Mouse (Mus musculus) midbrain, embryonic 14.5 days (tissue): ENCODE measurements around the gene Arsa. TPM values are rescaled to one million over a fixed set of nuclear protein-coding genes. Genes with fewer than 3 reads are reported as not detected.

ENCODE experiments used
- ATAC-seq: fragments of 200-750 bp; cut with Nextera tagmentation; 2 replicates; pipeline ENCODE4 v1.8.0; 2017; ENCODE audit warnings: moderate number of reproducible peaks, moderate library complexity; ENCODE audit not compliant: low FRiP score, low TSS enrichment
- DNase-seq: peaks from one replicate; pipeline ENCODE4 v3.0.0-alpha.2; 2015
- H3K27ac ChIP-seq: fragments of 300-500 bp; sonication (generic); replicated peaks from 2 replicates; pipeline ENCODE4 v1.5.1; 2014; ENCODE audit warnings: mild to moderate bottlenecking, low read depth, low read length, moderate library complexity
- H3K27me3 ChIP-seq: fragments of 300-500 bp; sonication (generic); 2 replicates; pipeline ENCODE4 v1.6.1; 2014; ENCODE audit warnings: low read length, control low read depth, mixed read lengths; ENCODE audit not compliant: control insufficient read depth, insufficient read depth
- H3K36me3 ChIP-seq: fragments of 300-500 bp; sonication (generic); 2 replicates; pipeline ENCODE4 v1.6.1; 2014; ENCODE audit warnings: low read length, control low read depth; ENCODE audit not compliant: control insufficient read depth, insufficient read depth
- H3K4me1 ChIP-seq: fragments of 300-500 bp; sonication (generic); 2 replicates; pipeline ENCODE4 v1.6.1; 2014; ENCODE audit warnings: mild to moderate bottlenecking, antibody characterized with exemption, low read length, control low read depth; ENCODE audit not compliant: control insufficient read depth, insufficient read depth
- H3K4me2 ChIP-seq: fragments of 300-500 bp; sonication (generic); 2 replicates; pipeline ENCODE4 v1.6.1; 2014; ENCODE audit warnings: mild to moderate bottlenecking, low read length, moderate library complexity
- H3K4me3 ChIP-seq: fragments of 300-500 bp; sonication (generic); replicated peaks from 2 replicates; pipeline ENCODE4 v1.5.1; 2014; ENCODE audit warnings: low read depth, low read length
- H3K9ac ChIP-seq: fragments of 300-500 bp; sonication (generic); replicated peaks from 2 replicates; pipeline ENCODE4 v1.6.1; 2014; ENCODE audit warnings: mild to moderate bottlenecking, low read length, moderate library complexity
- H3K9me3 ChIP-seq: fragments of 300-500 bp; sonication (generic); 2 replicates; pipeline ENCODE4 v1.6.1; 2016; ENCODE audit warnings: low read length, control low read depth, mixed read lengths; ENCODE audit not compliant: control insufficient read depth
- WGBS: fragments of 180-500 bp; shearing (Covaris S2); extraction: QIAGEN DNeasy Blood & Tissue Kit; methylation state at CpG from one replicate; pipeline ENCODE4 v1.1.7; 2014; 5-methylcytosine and 5-hydroxymethylcytosine counted together
- polyA plus RNA-seq: library from polyadenylated mRNA; unstranded; fragments of >200 nt; fragmentation: Nextera tagmentation; extraction: Ambion mirVana; gene quantifications from 2 replicates; pipeline ENCODE4 v1.2.1, GENCODE M21; 2014

Arsa gene
- polyA plus RNA-seq, 1 experiment from 2014 or later, result 16.0 TPM

GRCm38 (mm10) chr15:89521951-89522350, 44.7 kb upstream of the Arsa start:
- DNase-seq (no peak), ATAC-seq (no peak)

DNA sequence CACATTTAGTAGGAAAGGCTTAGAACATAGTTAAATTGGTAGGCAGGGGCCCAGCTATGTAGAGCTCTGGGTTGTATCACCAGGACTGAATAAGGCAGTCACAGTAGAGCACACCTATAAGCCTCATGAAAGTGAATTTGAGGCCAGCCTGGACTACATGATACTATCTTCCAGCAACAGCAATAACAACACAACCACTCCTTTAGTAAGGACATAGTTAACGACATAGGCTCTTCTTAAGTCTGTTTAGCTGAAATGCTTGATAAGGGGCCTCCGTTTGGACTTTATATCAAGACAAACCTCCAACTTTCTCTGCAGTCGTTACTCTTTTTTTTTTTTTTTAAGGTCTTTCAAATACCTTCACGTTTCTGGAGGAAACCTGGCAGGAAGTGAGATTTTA, 35.5 kb upstream of the Arsa start:
- no peak overlapping the region for H3K27ac ChIP-seq
- no peak for DNase-seq
- peaks cover 3% of the 10 kb centered on the region for H3K36me3 ChIP-seq
- H3K4me1 ChIP-seq, result no peaks in the 10 kb centered on the region
- no peak overlapping the region for H3K4me3 ChIP-seq
- H3K27me3 ChIP-seq, result no peaks in the 10 kb centered on the region
- no peak for ATAC-seq
- WGBS, result 90% methylated on average over 4 of the region's 4 CpGs
- no peak overlapping the region for H3K4me2 ChIP-seq
- no peaks in the 10 kb centered on the region for H3K9me3 ChIP-seq
- no peak overlapping the region for H3K9ac ChIP-seq

More at GRCm38 (mm10) chr15:89521951-89522350, 44.7 kb upstream of the Arsa start:
- no peak overlapping the region for H3K27ac ChIP-seq
- 81% methylated on average over 7 of the region's 7 CpGs for WGBS
- H3K4me1 ChIP-seq, result 0 out of 2 replicates have a peak, but pooled peaks cover 6% of the 10 kb centered on the region
- H3K4me2 ChIP-seq, result no peak overlapping the region
- H3K4me3 ChIP-seq, result no peak overlapping the region
- no peaks in the 10 kb centered on the region for H3K36me3 ChIP-seq
- H3K27me3 ChIP-seq, result peaks cover 18% of the 10 kb centered on the region; the same call in 1 of the 2 replicates
- H3K9ac ChIP-seq, result no peak overlapping the region
- no peaks in the 10 kb centered on the region for H3K9me3 ChIP-seq

DNA sequence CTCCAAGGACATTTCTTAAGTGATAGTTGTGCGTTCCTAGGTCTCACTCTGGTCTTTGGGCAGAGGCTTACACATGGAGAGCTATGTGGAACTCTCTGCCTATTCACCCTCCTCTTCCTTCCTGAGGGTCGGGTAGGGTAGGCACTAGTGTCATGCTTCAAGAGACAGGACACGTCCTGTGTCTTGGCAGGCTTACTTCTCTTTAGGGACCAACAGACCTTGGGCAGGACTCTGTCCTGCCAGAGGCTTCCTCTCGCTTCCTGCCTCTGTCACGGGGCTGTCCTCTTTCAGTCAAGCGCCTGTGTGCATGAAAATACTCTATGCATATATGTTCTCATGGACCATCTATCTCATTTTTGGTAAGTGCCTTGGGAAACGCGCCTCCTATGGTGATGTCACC, 30.5 kb upstream of the Arsa start:
- ATAC-seq, result no peak
- no peak for DNase-seq
- no peak overlapping the region for H3K4me3 ChIP-seq
- 90% methylated on average over 8 of the region's 8 CpGs for WGBS
- peaks cover 21% of the 10 kb centered on the region for H3K36me3 ChIP-seq
- H3K27ac ChIP-seq, result no peak overlapping the region
- H3K4me1 ChIP-seq, result no peaks in the 10 kb centered on the region
- no peaks in the 10 kb centered on the region for H3K27me3 ChIP-seq
- no peak overlapping the region for H3K9ac ChIP-seq
- H3K9me3 ChIP-seq, result no peaks in the 10 kb centered on the region
- H3K4me2 ChIP-seq, result no peak overlapping the region

GRCm38 (mm10) chr15:89504838-89505237, 27.6 kb upstream of the Arsa start:
- H3K4me1 ChIP-seq, result peaks cover 6% of the 10 kb centered on the region; the same call in 1 of the 2 replicates
- 0 out of 2 replicates have a peak, but pooled peaks cover 4% of the 10 kb centered on the region for H3K27me3 ChIP-seq
- H3K9me3 ChIP-seq, result no peaks in the 10 kb centered on the region
- no peak overlapping the region for H3K4me3 ChIP-seq
- no peak overlapping the region for H3K4me2 ChIP-seq
- H3K36me3 ChIP-seq, result peaks cover 21% of the 10 kb centered on the region
- H3K27ac ChIP-seq, result no peak overlapping the region
- no peak for DNase-seq
- ATAC-seq, result no peak
- no peak overlapping the region for H3K9ac ChIP-seq
- 94% methylated on average over 9 of the region's 9 CpGs for WGBS

- Histone ChIP-seq H3K4me3 (no peak overlapping the region), H3K27ac (no peak overlapping the region), H3K4me1 (peaks cover 16% of the 10 kb centered on the region), H3K9ac (no peak overlapping the region), H3K27me3 (peaks cover 11% of the 10 kb centered on the region; the same call in 1 of the 2 replicates), H3K4me2 (no peak overlapping the region; the same call in 1 of the 2 replicates), H3K36me3 (peaks cover 13% of the 10 kb centered on the region; the same call in 1 of the 2 replicates), H3K9me3 (no peaks in the 10 kb centered on the region)
- WGBS, result 88% methylated on average over 3 of the region's 3 CpGs
- ATAC-seq (no peak), DNase-seq (no peak)
Observed at GRCm38 (mm10) chr15:89501321-89501720, 24.1 kb upstream of the Arsa start.

GRCm38 (mm10) chr15:89500221-89500791, 23.1 kb upstream of the Arsa start:
- peak overlapping the region; percentile 73 for H3K4me3 ChIP-seq
- peaks cover 16% of the 10 kb centered on the region for H3K4me1 ChIP-seq
- peak; percentile 42; the same call in 1 of the 2 replicates for ATAC-seq
- under 1% methylated on average over 35 of the region's 35 CpGs for WGBS
- H3K36me3 ChIP-seq, result peaks cover 13% of the 10 kb centered on the region; the same call in 1 of the 2 replicates
- no peaks in the 10 kb centered on the region for H3K9me3 ChIP-seq
- peaks cover 11% of the 10 kb centered on the region; the same call in 1 of the 2 replicates for H3K27me3 ChIP-seq
- 0 out of 2 replicates have a peak overlapping the region, but pooled peaks have one; percentile 78 for H3K27ac ChIP-seq
- H3K9ac ChIP-seq, result peak overlapping the region; percentile 79
- H3K4me2 ChIP-seq, result peak overlapping the region; percentile 90
- peak; percentile 64 for DNase-seq

DNA sequence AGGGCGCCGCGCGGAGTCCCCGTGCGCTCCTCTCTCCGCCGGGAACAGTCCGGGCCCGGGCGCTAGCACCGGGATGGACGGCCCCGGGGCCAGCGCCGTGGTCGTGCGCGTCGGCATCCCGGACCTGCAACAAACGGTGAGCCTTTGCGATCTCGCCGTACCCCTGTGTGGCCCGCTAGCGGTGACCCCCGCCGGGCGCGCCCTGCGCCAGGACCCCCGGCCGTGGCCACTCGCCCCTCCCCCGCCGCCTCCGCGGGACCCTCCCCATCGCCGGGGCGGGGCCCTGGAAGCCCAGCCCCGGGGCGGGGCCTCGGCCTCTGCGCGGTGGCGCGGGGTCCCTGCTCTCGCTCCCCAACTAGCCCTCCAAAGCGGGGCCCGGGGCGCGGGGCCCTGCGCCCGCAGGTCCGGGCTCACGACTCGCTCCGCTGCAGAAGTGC, 22.6 kb upstream of the Arsa start:
- H3K4me1 ChIP-seq, result peaks cover 16% of the 10 kb centered on the region
- H3K27ac ChIP-seq, result peak overlapping the region; percentile 78
- H3K4me3 ChIP-seq, result peak overlapping the region; percentile 73
- H3K9ac ChIP-seq, result peak overlapping the region; percentile 79
- no peaks in the 10 kb centered on the region for H3K9me3 ChIP-seq
- WGBS, result under 1% methylated on average over 57 of the region's 60 CpGs
- DNase-seq, result peak; percentile 92
- peaks cover 13% of the 10 kb centered on the region; the same call in 1 of the 2 replicates for H3K36me3 ChIP-seq
- peaks cover 11% of the 10 kb centered on the region; the same call in 1 of the 2 replicates for H3K27me3 ChIP-seq
- ATAC-seq, result peak; percentile 79
- peak overlapping the region; percentile 90 for H3K4me2 ChIP-seq

- peaks cover 16% of the 10 kb centered on the region for H3K4me1 ChIP-seq
- DNase-seq (peak; percentile 78), ATAC-seq (peak; percentile 60)
- H3K4me2 ChIP-seq, result peak within 1 kb of the TSS; percentile 90
- peaks cover 13% of the 10 kb centered on the region; the same call in 1 of the 2 replicates for H3K36me3 ChIP-seq
- H3K4me3 ChIP-seq, result peak within 1 kb of the TSS; percentile 73
- WGBS, result 2% methylated on average over 53 of the region's 72 CpGs
- H3K27ac ChIP-seq, result peak within 1 kb of the TSS; percentile 78
- H3K27me3 ChIP-seq, result peaks cover 11% of the 10 kb centered on the region; the same call in 1 of the 2 replicates
- H3K9ac ChIP-seq, result peak within 1 kb of the TSS; percentile 79
- H3K9me3 ChIP-seq, result no peaks in the 10 kb centered on the region
Observed at GRCm38 (mm10) chr15:89498961-89499688, 21.9 kb upstream of the Arsa start, which contains the start of gene Shank3. TSS of gene Shank3 (plus strand) at chr15:89499623.
